Mouse (Mus musculus): Measurements from ENCODE around the gene Calu. TPM values are rescaled to one million over a fixed set of nuclear protein-coding genes. Genes with fewer than 3 reads are reported as not detected.
A peak's percentile ranks its signal among the peaks of the same experiment; 100 is the strongest.
"Not testable (repeated sequence)": the region's sequence is repeated elsewhere in the genome, so short reads cannot be mapped to it uniquely, and the experiment has no call there.

The Calu gene
- polyA plus RNA-seq, 1 experiment: 76.1 TPM

DNA sequence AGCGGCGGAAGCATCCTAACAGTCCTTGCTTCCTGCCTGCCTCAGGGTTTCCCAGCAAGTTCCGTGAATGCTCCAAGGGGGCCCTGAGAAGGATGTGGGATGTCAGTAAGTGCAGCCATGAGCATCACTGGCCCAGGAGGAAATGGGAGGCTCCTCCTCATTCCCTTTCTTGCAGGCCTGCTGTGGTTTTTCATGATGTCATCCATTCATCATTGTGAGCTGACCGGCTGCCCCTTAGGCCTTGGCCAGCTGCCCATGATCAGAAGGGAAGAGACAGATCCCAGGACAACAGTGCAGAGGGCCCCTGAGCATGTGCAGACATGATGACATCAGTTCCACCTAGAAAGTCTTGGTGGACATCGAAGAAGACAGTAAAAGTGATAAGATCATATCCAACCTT lies 29.0 kb upstream of the Calu start, which contains the start of gene Fam71f1:
Fam71f1 (plus strand) TSS at position 262 of the 400 bp plus-strand sequence.
- H3K4me1 ChIP-seq (ENCODE audit: control insufficient read depth, insufficient read depth, low read length): no peaks in the 10 kb centered on the region
- no peak for TF ChIP-seq POLR2A (IDR thresholded peaks at IDR 0.05; ENCODE audit: borderline replicate concordance, extremely low read depth, low read depth, low read length)
- no peak for TF ChIP-seq CTCF (IDR thresholded peaks at IDR 0.05; ENCODE audit: insufficient read depth, low read length)
- no peak within 1 kb of the TSS for H3K4me3 ChIP-seq (replicated peaks; ENCODE audit: extremely low read depth, low read depth, low read length)
- DNase-seq: no peak
- 36% methylated on average over 5 of the region's 5 CpGs for WGBS

GRCm38 (mm10) chr6:29321586-29321985 lies 26.3 kb upstream of the Calu start:
- WGBS: 75% methylated on average over 6 of the region's 6 CpGs
- no peak overlapping the region for H3K4me3 ChIP-seq (replicated peaks; ENCODE audit: extremely low read depth, low read depth, low read length)
- H3K4me1 ChIP-seq (ENCODE audit: control insufficient read depth, insufficient read depth, low read length): no peaks in the 10 kb centered on the region
- no peak for DNase-seq
- no peak for TF ChIP-seq CTCF (IDR thresholded peaks at IDR 0.05; ENCODE audit: insufficient read depth, low read length)

- TF ChIP-seq POLR2A (IDR thresholded peaks at IDR 0.05; ENCODE audit: borderline replicate concordance, extremely low read depth, low read depth, low read length) (no peak), CTCF (IDR thresholded peaks at IDR 0.05; ENCODE audit: insufficient read depth, low read length) (no peak)
- no peaks in the 10 kb centered on the region for H3K4me1 ChIP-seq (ENCODE audit: control insufficient read depth, insufficient read depth, low read length)
- no peak overlapping the region for H3K4me3 ChIP-seq (replicated peaks; ENCODE audit: extremely low read depth, low read depth, low read length)
- DNase-seq: no peak
- 95% methylated on average over 7 of the region's 7 CpGs for WGBS
Observed at GRCm38 (mm10) chr6:29322147-29322546, 25.7 kb upstream of the Calu start.

DNA sequence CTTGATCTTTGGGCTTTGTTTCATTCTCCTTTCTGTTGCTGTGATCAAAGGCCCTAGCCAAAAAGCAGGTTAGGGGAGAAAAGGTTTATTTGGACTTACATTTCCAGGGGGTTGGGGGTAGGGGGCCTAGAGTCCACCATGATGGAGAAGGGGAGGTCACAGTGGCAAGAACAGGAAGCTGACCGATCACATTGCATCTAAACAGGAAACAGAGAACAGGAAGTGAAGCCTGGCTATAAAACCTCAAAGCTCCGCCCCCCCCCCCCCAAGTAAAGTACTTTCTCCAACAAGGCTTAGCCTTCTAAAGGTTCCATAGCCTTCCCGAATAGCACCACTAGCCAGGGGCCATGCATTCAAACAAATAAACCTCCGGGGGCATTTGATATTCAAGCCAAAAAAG lies 25.1 kb upstream of the Calu start:
- no peaks in the 10 kb centered on the region for H3K4me1 ChIP-seq (ENCODE audit: control insufficient read depth, insufficient read depth, low read length)
- no peak for TF ChIP-seq CTCF (IDR thresholded peaks at IDR 0.05; ENCODE audit: insufficient read depth, low read length)
- TF ChIP-seq POLR2A (IDR thresholded peaks at IDR 0.05; ENCODE audit: borderline replicate concordance, extremely low read depth, low read depth, low read length): no peak
- DNase-seq: no peak
- H3K4me3 ChIP-seq (replicated peaks; ENCODE audit: extremely low read depth, low read depth, low read length): no peak overlapping the region
- WGBS: 61% methylated on average over 4 of the region's 4 CpGs

DNA sequence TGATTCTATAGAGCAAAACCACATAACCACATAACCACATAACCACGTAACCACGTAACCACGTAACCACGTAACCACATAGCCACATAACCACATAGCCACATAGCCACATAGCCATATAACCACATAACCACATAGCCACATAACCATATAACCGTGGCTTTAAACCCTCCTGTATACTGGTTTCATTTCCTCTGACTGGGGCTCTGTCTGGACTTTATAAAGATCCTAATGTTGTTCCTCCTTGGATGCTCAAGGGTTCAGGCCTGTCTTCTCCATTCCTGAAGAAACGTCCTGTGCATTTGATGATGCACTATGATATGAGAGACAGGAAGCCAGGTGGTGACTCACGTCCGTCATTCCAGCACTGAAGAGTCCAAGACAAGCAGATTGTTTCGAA lies 20.9 kb upstream of the Calu start:
- no peaks in the 10 kb centered on the region for H3K4me1 ChIP-seq (ENCODE audit: control insufficient read depth, insufficient read depth, low read length)
- no peak for DNase-seq
- TF ChIP-seq POLR2A (IDR thresholded peaks at IDR 0.05; ENCODE audit: borderline replicate concordance, extremely low read depth, low read depth, low read length) (no peak), CTCF (IDR thresholded peaks at IDR 0.05; ENCODE audit: insufficient read depth, low read length) (no peak)
- 74% methylated on average over 9 of the region's 9 CpGs for WGBS
- no peak overlapping the region for H3K4me3 ChIP-seq (replicated peaks; ENCODE audit: extremely low read depth, low read depth, low read length)

- TF ChIP-seq CTCF (IDR thresholded peaks at IDR 0.05; ENCODE audit: insufficient read depth, low read length): no peak
- TF ChIP-seq POLR2A (IDR thresholded peaks at IDR 0.05; ENCODE audit: borderline replicate concordance, extremely low read depth, low read depth, low read length): no peak
- 56% methylated on average over 4 of the region's 4 CpGs for WGBS
- DNase-seq: no peak
- H3K4me3 ChIP-seq (replicated peaks; ENCODE audit: extremely low read depth, low read depth, low read length): no peak overlapping the region
- H3K4me1 ChIP-seq (ENCODE audit: control insufficient read depth, insufficient read depth, low read length): no peaks in the 10 kb centered on the region
Observed at GRCm38 (mm10) chr6:29329514-29329913, 18.4 kb upstream of the Calu start.

DNA sequence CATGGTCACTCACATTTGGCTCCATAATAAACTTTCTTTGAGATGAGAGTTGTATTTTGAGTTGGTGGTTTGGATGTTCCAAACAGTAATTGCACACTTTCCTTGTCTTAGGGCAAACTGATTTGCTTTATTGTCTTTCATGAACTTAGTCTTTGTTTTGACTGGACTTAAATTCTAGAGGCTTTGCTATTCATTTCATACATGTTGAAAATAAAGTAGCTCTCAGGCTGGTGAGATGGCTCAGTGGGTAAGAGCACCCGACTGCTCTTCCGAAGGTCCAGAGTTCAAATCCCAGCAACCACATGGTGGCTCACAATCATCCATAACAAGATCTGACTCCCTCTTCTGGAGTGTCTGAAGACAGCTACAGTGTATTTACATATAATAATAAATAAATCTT lies 1.4 kb upstream of the Calu start:
- DNase-seq; H3K4me1 ChIP-seq (ENCODE audit: control insufficient read depth, insufficient read depth, low read length); H3K4me3 ChIP-seq (replicated peaks; ENCODE audit: extremely low read depth, low read depth, low read length): not testable (repeated sequence)
- 95% methylated on average over 2 of the region's 2 CpGs for WGBS

DNA sequence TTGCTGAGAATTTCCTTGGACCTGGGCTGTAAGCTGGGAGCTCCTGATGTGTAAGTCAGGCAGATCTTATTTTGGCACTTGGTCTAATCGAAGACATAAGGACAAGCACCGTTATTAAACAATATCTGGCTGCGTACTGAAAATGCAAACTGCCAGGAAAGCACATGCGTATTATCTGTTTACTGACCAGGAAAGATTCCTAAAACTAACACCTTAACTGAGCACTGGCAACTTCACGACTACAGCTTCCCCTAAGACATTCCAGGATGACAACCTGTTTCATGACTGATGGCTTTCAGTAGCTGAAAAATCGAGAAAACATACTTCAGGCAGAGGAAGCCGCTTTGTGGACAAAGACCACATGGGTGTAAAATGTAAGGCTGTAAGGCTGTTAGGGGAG lies 680 bp upstream of the Calu start:
- WGBS: 20% methylated on average over 7 of the region's 7 CpGs
- DNase-seq: no peak
- TF ChIP-seq POLR2A (IDR thresholded peaks at IDR 0.05; ENCODE audit: borderline replicate concordance, extremely low read depth, low read depth, low read length): no peak
- no peak for TF ChIP-seq CTCF (IDR thresholded peaks at IDR 0.05; ENCODE audit: insufficient read depth, low read length)
- H3K4me3 ChIP-seq (replicated peaks; ENCODE audit: extremely low read depth, low read depth, low read length): peak overlapping the region; percentile 74
- H3K4me1 ChIP-seq (ENCODE audit: control insufficient read depth, insufficient read depth, low read length): peaks cover 11% of the 10 kb centered on the region

DNA sequence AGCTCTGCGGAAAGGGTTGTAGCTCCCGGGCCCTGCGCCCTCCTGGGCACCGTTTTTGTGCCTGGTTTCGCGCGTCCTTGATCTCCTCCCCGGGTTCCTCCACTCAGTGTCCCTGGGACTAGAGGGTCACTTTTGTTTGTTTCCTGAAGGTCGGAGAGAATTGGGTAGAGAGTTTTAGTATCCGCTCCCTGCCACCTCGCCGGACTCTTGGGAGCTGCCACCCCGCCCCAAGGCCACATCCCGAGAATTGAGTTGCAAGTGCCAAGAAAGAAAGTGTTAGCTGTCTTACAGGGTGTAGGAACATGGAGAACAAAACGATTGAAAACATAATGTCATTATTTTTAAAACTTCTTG lies 479 bp downstream of the Calu start:
- no peak for TF ChIP-seq CTCF (IDR thresholded peaks at IDR 0.05; ENCODE audit: insufficient read depth, low read length)
- no peak for TF ChIP-seq POLR2A (IDR thresholded peaks at IDR 0.05; ENCODE audit: borderline replicate concordance, extremely low read depth, low read depth, low read length)
- H3K4me1 ChIP-seq (ENCODE audit: control insufficient read depth, insufficient read depth, low read length): peaks cover 18% of the 10 kb centered on the region
- H3K4me3 ChIP-seq (replicated peaks; ENCODE audit: extremely low read depth, low read depth, low read length): peak overlapping the region; percentile 92
- under 1% methylated on average over 15 of the region's 15 CpGs for WGBS
- DNase-seq: no peak

GRCm38 (mm10) chr6:29351613-29352012 lies 3.7 kb downstream of the Calu start:
- no peak for DNase-seq
- TF ChIP-seq POLR2A (IDR thresholded peaks at IDR 0.05; ENCODE audit: borderline replicate concordance, extremely low read depth, low read depth, low read length) (no peak), CTCF (IDR thresholded peaks at IDR 0.05; ENCODE audit: insufficient read depth, low read length) (no peak)
- Histone ChIP-seq H3K4me3 (replicated peaks; ENCODE audit: extremely low read depth, low read depth, low read length) (no peak overlapping the region), H3K4me1 (ENCODE audit: control insufficient read depth, insufficient read depth, low read length) (peaks cover 18% of the 10 kb centered on the region)

DNA sequence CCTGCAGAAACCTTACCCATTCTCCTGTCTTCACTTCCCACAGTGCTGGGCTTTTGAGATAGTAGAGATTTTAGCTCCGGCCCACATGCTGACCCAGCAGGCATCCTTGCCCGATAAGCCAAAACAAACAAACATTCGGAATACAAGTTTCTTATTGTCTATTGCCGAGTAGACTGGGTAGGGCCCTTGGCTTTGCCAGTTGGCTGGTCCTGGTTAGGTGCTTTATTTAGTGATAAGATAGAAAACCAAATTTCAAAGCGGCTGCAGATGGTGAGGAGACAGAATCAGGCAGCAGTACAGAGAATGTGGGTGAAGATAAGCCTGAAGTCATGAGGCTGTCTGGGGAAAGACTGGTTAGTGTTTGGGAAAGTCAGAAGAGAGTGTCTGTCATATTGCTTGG lies 4.9 kb downstream of the Calu start:
- DNase-seq: no peak
- Histone ChIP-seq H3K4me1 (ENCODE audit: control insufficient read depth, insufficient read depth, low read length) (peaks cover 14% of the 10 kb centered on the region), H3K4me3 (replicated peaks; ENCODE audit: extremely low read depth, low read depth, low read length) (no peak overlapping the region)
- TF ChIP-seq POLR2A (IDR thresholded peaks at IDR 0.05; ENCODE audit: borderline replicate concordance, extremely low read depth, low read depth, low read length) (no peak), CTCF (IDR thresholded peaks at IDR 0.05; ENCODE audit: insufficient read depth, low read length) (no peak)
- 29% methylated on average over 5 of the region's 5 CpGs for WGBS

Data from lung, adult 2 months (tissue).